Mouse (Mus musculus): Measurements from ENCODE around the gene Thada.
A peak's percentile ranks its signal among the peaks of the same experiment; 100 is the strongest.
"Not testable (repeated sequence)": the region's sequence is repeated elsewhere in the genome, so short reads cannot be mapped to it uniquely, and the experiment has no call there.

Gene Thada

DNA sequence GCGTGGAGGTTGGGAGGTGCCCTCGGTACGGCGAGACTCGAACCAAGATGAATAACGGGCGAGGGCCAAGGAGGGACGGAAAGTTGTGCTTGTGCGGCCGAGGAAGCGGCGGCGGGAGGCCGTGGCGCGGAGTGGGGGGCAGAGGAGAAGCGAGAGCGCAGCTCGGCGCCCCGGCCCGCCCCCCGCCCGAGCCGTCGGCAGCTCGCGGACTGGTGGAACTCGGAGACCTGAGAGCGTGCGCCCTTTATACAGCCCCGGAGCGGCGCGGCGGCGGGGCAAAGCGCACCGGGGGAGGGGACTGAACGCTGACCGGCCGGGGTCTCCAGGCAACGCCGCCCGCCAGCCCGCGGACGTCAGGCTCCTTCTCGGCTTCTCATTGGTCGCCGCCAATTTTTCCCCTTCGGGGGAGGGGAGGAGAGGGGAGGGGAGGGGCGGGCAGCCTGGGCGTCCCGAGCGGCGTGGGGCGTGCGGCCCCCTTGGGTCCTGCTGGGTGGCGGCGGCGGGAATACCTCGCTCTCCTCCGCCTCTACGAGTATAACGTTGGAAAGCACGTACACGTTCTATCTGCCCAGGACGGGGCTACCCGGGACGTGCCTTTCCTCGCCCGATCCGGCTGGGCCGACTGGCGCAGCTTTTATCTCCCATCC lies 278.2 kb downstream of the Thada start, which contains the start of gene Zfp36l2:
TSS of gene Zfp36l2 (minus strand) at position 221 of the 647 bp plus-strand sequence.
- peak; percentile 94 for DNase-seq (ENCODE audit: low read depth, low spot score)

GRCm38 (mm10) chr17:84187264-84187663 lies 278.7 kb downstream of the Thada start:
- not testable (repeated sequence) for DNase-seq (ENCODE audit: low read depth, low spot score)

GRCm38 (mm10) chr17:84186451-84187202 lies 279.4 kb downstream of the Thada start:
- no peak for DNase-seq (ENCODE audit: low read depth, low spot score)

DNA sequence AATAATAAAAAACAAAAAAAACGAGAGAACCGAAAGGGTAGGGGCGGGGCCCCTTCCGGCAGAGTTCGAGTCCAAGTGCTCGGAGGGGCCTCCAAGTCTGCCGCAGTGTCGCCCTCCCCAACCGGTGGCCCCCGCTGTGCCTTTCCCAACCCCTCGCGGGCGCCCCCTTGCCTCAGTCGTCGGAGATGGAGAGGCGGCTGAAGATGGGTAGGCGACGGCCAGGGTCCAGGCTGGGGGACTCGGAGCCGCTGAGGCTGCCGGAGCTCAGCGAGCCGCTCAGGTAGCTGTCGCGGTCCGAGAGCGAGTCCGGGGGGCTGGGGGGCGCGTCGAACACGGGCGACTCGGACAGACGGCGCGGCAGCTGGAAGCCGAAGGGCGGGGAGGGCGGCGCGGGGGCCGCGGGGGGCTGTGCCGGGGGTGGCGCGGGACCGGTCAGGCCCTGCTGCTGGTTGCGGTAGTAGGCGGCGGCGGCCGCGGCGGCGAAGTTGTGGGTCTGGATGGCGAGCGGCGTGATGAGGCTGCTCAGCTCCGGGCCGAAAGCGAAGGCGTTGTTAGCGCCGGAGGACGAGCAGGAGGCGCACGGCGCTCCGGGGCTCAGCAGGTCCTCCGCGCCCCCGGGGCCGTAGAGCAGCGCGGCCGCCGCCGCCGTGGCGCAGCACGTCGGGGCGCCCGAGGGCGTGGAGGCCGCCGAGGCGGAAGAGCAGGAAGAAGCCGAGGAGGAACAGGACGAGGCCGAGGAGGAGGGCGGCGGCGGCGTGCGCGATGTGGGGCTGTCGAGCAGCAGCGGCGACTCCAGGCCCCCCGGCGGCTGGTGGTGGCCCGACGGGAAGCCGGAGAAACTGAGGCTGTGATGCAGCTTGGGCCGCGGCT lies 280.2 kb downstream of the Thada start:
- no peak for DNase-seq (ENCODE audit: low read depth, low spot score)

DNA sequence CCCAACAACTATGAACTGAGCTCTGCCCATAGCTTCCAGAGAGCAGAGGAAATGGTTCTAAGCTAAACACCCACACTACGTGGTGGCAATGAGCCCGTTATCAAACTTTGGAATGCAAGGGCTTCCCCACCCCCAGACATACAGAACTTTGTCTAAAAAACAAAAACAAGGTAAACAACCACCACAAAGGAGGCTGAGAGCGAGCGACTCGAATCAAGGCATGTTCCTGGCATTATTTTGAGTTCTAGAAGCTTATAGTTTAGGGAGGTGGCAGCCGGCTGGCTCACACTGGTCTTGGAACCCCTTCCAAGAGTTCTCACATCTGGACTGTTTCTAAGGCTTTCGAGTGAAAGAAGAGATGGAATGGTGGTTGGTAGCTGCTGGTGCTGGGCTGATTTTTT lies 281.0 kb downstream of the Thada start:
- DNase-seq (ENCODE audit: low read depth, low spot score) = no peak

GRCm38 (mm10) chr17:84183291-84183781 lies 282.7 kb downstream of the Thada start:
- peak; percentile 89 for DNase-seq (ENCODE audit: low read depth, low spot score)

DNA sequence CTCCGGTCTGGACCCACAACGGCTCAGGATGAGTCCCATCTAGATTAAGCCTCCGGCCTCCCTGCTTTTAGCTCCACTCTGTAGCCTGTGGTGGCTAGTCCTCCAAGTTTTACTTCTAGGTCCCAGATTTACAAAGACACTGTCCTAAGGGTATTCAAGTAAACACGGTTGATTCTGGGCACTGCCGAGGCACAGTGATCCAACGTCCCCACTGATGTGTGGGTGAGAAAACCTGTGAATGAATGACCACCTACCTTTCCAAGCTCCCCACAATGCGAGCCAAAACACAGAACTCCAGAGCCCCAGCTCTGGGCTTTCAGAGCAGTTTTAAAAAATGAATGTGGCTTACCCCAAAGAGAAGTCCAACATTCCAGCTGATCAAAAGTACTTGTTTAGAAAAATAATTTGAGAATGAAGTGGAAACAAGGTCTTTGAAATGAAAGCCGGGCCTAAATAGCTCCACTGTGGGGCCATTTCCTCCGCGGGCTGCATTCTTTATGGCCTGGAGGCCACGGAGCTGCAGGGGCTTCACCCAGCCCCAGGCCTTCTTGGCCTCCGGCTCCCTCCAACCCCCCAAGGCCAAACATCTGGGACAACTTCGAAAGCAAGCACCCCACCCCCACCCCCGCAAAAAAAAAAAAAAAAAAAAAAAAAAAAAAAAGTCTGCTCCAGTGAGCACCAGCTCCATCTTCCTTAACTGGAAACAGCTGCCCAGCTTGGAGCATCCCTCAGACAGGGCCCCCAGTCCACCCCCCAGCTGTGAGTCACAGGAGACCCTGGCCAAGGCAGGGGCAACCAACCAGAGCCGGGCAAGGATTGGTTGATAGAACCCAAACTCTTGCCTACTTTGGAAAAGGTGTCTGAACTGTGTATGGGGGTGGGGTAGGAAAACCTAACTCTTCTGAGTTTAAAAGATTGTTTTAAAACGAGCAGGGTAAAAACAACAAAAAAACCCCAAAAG lies 283.4 kb downstream of the Thada start:
- DNase-seq (ENCODE audit: low read depth, low spot score) = peak; percentile 58

GRCm38 (mm10) chr17:84181502-84182310 lies 284.3 kb downstream of the Thada start:
- peak; percentile 65 for DNase-seq (ENCODE audit: low read depth, low spot score)

DNA sequence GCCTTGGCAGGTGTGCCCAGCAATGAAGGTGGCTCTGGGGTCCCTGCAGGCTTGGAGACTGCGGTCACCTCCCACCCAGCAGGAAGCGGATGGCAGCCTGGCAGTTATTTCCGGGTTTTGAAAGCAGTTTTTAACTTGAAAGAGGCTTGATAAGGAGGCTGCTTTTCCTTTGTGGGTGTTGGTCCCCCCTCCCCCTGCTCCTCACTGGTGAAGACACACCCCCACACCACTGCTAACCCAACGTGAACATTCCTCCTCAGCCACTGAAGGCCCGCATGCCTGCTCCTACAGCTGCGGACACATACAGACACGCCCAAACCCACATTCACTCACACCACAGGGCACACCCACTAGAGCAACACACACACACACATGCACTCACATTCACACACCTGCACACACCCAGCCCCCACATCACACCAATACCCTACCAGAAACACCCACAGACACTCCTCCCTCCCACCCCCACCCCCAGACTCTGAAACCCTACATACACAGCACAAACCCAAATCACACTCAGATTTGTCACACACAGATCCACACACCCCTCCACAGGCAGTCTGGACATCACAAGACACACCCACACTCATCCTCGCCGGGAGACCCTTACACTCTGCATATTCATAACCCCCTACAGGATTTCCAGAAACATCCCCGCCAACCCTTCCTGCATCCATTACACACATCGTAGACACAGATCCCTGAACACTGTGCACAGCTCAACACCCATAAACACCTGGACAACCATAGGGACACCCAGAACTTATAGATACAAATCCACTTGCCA lies 285.1 kb downstream of the Thada start:
- peak; percentile 68 for DNase-seq (ENCODE audit: low read depth, low spot score)

DNA sequence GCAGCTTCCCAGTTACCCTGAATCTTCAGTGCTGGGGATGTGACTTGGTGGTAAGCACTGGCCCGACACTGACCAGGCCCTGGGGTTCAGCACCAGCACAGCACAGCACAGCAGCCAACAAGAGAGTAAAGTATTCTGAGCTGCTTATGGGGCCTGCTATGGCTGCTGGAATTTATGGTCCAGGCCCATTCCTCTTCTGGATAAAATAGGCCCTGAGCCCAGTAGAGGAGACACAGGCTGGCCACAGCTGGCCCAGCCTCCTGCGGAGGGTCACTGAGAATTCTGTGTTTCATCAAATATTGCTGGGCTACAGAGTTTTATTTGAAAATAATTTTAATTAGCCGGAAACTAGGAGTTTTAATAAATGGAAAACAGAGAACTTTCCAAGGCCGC lies 286.0 kb downstream of the Thada start:
- no peak for DNase-seq (ENCODE audit: low read depth, low spot score)

GRCm38 (mm10) chr17:84179026-84179972 lies 286.7 kb downstream of the Thada start:
- DNase-seq (ENCODE audit: low read depth, low spot score) = no peak

DNA sequence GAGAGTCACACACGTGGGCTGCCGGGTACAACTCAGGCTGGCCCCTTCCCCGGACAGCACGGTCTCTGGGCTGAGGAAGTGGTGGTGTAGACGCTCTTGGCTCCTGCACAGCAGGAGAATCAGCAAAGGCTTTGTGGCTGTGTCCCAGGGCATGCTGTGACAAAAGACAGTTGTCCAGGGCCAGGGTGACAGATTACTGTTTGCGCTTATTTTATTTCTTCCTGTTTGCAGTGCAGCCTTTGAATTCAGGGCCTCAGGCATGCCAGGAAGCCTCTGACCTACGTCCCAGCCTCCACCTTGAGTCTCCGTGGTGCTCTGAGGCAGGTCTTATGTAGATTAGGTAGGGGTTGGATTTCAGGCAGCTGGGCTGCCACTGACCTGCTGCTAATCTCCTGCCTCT lies 288.5 kb downstream of the Thada start:
- DNase-seq (ENCODE audit: low read depth, low spot score) = no peak

GRCm38 (mm10) chr17:84176446-84176845 lies 289.6 kb downstream of the Thada start:
- DNase-seq (ENCODE audit: low read depth, low spot score) = no peak

DNA sequence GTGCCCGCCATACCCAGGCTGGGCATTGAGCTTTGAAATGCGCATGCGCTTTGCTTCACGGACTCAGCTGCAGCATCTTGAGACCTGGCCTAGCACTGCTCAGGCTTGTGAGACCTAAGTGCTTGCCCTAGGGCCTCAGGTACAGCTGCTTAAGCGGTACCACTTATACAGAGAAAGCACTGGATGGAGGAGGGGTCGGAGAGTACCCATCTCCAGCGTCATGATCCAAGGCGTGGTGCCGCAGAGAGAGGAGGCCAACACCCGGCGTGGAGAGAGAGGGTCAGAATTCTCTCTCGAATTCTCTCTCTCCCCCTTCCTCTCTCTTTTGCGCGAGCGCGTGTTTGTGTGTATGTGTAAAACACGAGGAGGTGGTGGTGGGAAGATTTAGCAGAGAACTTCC lies 290.8 kb downstream of the Thada start:
- DNase-seq (ENCODE audit: low read depth, low spot score) = no peak

- DNase-seq (ENCODE audit: low read depth, low spot score) = no peak
These were observed 298.6 kb downstream of the Thada start for GRCm38 (mm10) chr17:84167377-84167776.

- DNase-seq (ENCODE audit: low read depth, low spot score) = no peak
These were observed 299.7 kb downstream of the Thada start for GRCm38 (mm10) chr17:84166135-84166860.

DNA sequence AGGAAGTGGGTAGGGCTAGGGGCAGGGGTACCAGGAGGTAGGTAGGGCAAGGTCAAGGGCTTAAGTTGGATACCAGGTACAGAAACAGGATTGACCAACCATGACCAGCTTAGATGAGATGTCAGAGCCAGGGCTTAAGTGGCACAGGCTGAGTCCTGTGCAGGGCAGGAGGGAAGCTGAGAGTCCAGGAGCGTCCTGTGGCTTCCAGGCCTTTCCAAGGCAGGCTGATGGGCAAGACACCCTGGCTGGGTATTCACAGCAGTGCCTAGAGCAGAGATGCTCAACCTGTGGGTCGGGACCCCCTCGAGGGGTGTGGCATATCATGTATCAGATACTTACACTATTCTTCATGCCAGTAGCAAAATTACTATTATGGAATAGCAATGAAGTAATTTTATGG lies 300.3 kb downstream of the Thada start:
- no peak for DNase-seq (ENCODE audit: low read depth, low spot score)

Data from skeletal muscle tissue, adult 2 months (tissue).